Mouse (Mus musculus) forebrain, embryonic 14.5 days (tissue): ENCODE data around the gene Trub1. TPM values are rescaled to one million over a fixed set of nuclear protein-coding genes. Genes with fewer than 3 reads are reported as not detected.

ENCODE experiments used
- ATAC-seq: fragments of 200-750 bp; cut with Nextera tagmentation; 2 replicates; pipeline ENCODE4 v1.8.0; 2017; ENCODE audit warnings: mild to moderate bottlenecking, moderate library complexity
- DNase-seq: peaks from one replicate; pipeline ENCODE4 v3.0.0-alpha.2; 2015; ENCODE audit warnings: low spot score
- H3K27ac ChIP-seq: fragments of 300-500 bp; sonication (generic); 2 replicates; pipeline ENCODE4 v1.5.1; 2014; ENCODE audit warnings: low read depth, mild to moderate bottlenecking, control low read depth, low read length, moderate library complexity
- H3K27me3 ChIP-seq: fragments of 300-500 bp; sonication (generic); replicated peaks from 2 replicates; pipeline ENCODE4 v1.6.1; 2014; ENCODE audit warnings: low read length, control low read depth, mixed read lengths; ENCODE audit not compliant: control insufficient read depth, insufficient read depth
- H3K36me3 ChIP-seq: fragments of 300-500 bp; sonication (generic); 2 replicates; pipeline ENCODE4 v1.6.1; 2014; ENCODE audit warnings: low read length, control low read depth; ENCODE audit not compliant: control insufficient read depth, insufficient read depth
- H3K4me1 ChIP-seq: fragments of 300-500 bp; sonication (generic); 2 replicates; pipeline ENCODE4 v1.6.1; 2014; ENCODE audit warnings: antibody characterized with exemption, low read length, control low read depth; ENCODE audit not compliant: control insufficient read depth, insufficient read depth
- H3K4me2 ChIP-seq: fragments of 300-500 bp; sonication (generic); 2 replicates; pipeline ENCODE4 v1.6.1; 2014; ENCODE audit warnings: mild to moderate bottlenecking, control low read depth, low read length
- H3K4me3 ChIP-seq: fragments of 300-500 bp; sonication (generic); 2 replicates; pipeline ENCODE4 v1.5.1; 2014; ENCODE audit warnings: low read depth, low read length, control low read depth
- H3K9ac ChIP-seq: fragments of 300-500 bp; sonication (generic); 2 replicates; pipeline ENCODE4 v1.6.1; 2014; ENCODE audit warnings: mild to moderate bottlenecking, low read length, control low read depth, moderate library complexity
- H3K9me3 ChIP-seq: fragments of 300-500 bp; sonication (generic); replicated peaks from 2 replicates; pipeline ENCODE4 v1.6.1; 2016; ENCODE audit warnings: low read length, control low read depth, mixed read lengths; ENCODE audit not compliant: control insufficient read depth
- WGBS: fragments of 180-500 bp; shearing (Covaris S2); extraction: QIAGEN DNeasy Blood & Tissue Kit; methylation state at CpG from one replicate; pipeline ENCODE4 v1.1.7; 2014; 5-methylcytosine and 5-hydroxymethylcytosine counted together
- polyA plus RNA-seq: library from polyadenylated mRNA; unstranded; fragments of >200 nt; fragmentation: Nextera tagmentation; extraction: Ambion mirVana; gene quantifications from 2 replicates; pipeline ENCODE4 v1.2.1, GENCODE M21; 2014

The Trub1 gene
- polyA plus RNA-seq, 1 experiment from 2014 or later, result 14.9 TPM

DNA sequence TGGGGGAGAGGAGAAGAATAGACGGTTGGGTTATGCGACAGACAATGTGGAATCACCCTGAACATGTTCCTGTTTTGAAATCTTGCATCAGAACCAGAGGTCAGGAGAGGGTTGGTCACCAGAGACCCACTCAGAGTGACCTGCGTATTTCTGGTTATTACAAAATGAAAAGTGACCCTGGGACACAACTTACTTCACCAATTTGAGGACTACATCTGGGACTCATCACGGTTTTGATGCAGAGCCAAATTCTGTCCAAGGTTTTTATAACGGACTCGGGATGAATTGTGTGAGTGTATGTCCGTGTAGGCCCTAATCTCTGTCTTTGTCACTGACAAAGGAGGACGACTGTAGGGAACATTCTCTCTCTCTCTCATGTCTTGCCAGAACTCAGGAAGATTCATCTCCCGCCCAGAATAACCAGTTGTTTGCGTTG, 16.1 kb upstream of the Trub1 start:
- 65% methylated on average over 10 of the region's 10 CpGs for WGBS
- H3K27ac ChIP-seq, result no peak overlapping the region
- no peak overlapping the region for H3K4me3 ChIP-seq
- no peak for DNase-seq
- H3K4me1 ChIP-seq, result no peaks in the 10 kb centered on the region; the same call in 1 of the 2 replicates
- no peaks in the 10 kb centered on the region for H3K27me3 ChIP-seq
- H3K9me3 ChIP-seq, result no peaks in the 10 kb centered on the region
- no peak overlapping the region for H3K9ac ChIP-seq
- no peaks in the 10 kb centered on the region for H3K36me3 ChIP-seq
- ATAC-seq, result no peak
- H3K4me2 ChIP-seq, result no peak overlapping the region

- Histone ChIP-seq H3K9me3 (no peaks in the 10 kb centered on the region), H3K27me3 (no peaks in the 10 kb centered on the region), H3K4me3 (no peak overlapping the region), H3K27ac (no peak overlapping the region), H3K36me3 (no peaks in the 10 kb centered on the region), H3K9ac (no peak overlapping the region), H3K4me1 (no peaks in the 10 kb centered on the region), H3K4me2 (no peak overlapping the region)
- WGBS, result 66% methylated on average over 7 of the region's 7 CpGs
- no peak for ATAC-seq
- DNase-seq, result no peak
These were observed 15.7 kb upstream of the Trub1 start for GRCm38 (mm10) chr19:57437042-57437441.

- Histone ChIP-seq H3K4me1 (no peaks in the 10 kb centered on the region), H3K27me3 (no peaks in the 10 kb centered on the region), H3K4me3 (no peak overlapping the region), H3K36me3 (no peaks in the 10 kb centered on the region), H3K27ac (no peak overlapping the region), H3K4me2 (no peak overlapping the region), H3K9ac (no peak overlapping the region), H3K9me3 (no peaks in the 10 kb centered on the region)
- ATAC-seq (no peak), DNase-seq (no peak)
- 92% methylated on average over 5 of the region's 5 CpGs for WGBS
These were observed 13.4 kb upstream of the Trub1 start for GRCm38 (mm10) chr19:57439296-57439695.

DNA sequence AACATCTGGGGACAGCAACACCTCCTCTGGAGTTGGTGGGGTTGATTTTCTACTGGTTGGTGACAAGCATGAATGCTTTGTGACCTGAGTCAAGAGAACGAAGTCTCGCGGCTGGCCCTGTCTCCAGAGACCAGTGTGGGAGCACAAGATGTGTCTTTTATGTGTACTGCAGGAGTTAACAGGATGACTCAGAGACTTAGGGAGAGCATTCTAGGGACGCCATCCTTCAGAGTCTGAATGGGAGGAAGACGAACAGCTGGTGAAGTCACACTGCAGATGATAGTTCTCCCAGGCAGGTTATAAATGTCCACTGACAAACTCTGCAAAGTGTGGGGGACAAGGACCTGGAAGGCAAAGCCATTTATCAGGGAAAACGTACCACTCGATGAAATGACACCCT, 11.2 kb upstream of the Trub1 start:
- Histone ChIP-seq H3K27me3 (no peaks in the 10 kb centered on the region), H3K36me3 (no peaks in the 10 kb centered on the region), H3K4me3 (no peak overlapping the region), H3K4me1 (peaks cover 2% of the 10 kb centered on the region; the same call in 1 of the 2 replicates), H3K9me3 (no peaks in the 10 kb centered on the region), H3K9ac (no peak overlapping the region), H3K27ac (no peak overlapping the region), H3K4me2 (no peak overlapping the region)
- ATAC-seq, result no peak
- no peak for DNase-seq
- WGBS, result 75% methylated on average over 7 of the region's 7 CpGs

- Histone ChIP-seq H3K9ac (no peak overlapping the region), H3K4me1 (peaks cover 2% of the 10 kb centered on the region; the same call in 1 of the 2 replicates), H3K27me3 (no peaks in the 10 kb centered on the region), H3K4me2 (no peak overlapping the region), H3K4me3 (no peak overlapping the region), H3K9me3 (no peaks in the 10 kb centered on the region), H3K36me3 (no peaks in the 10 kb centered on the region), H3K27ac (no peak overlapping the region)
- DNase-seq (no peak), ATAC-seq (no peak)
- 53% methylated on average over 8 of the region's 8 CpGs for WGBS
These were observed 9.6 kb upstream of the Trub1 start for GRCm38 (mm10) chr19:57442936-57443657.

DNA sequence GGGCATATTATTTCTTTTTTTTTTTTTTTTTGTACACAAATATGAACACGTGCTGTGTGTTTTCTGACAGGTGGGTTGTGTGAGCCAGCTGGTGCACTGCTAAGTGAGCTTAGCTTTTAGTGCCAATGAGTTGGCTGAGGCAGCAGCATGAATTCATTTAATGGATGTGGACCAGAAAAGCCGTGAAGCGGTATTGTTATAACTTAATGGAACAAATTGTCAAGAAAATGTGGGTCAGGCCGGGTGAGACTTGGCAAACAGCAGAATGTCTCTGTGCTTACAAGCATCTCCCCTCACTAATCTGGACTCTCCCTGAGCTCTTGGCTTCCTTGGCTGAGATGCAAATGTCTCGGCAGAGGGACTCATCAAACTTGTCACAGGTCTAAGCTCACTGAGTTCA, 7.7 kb upstream of the Trub1 start:
- Histone ChIP-seq H3K27me3 (no peaks in the 10 kb centered on the region), H3K36me3 (no peaks in the 10 kb centered on the region), H3K27ac (no peak overlapping the region), H3K4me3 (no peak overlapping the region), H3K9me3 (no peaks in the 10 kb centered on the region), H3K9ac (no peak overlapping the region), H3K4me2 (no peak overlapping the region), H3K4me1 (peaks cover 2% of the 10 kb centered on the region; the same call in 1 of the 2 replicates)
- peak; percentile 92 for DNase-seq
- peak; percentile 85 for ATAC-seq
- WGBS, result 18% methylated on average over 5 of the region's 5 CpGs

DNA sequence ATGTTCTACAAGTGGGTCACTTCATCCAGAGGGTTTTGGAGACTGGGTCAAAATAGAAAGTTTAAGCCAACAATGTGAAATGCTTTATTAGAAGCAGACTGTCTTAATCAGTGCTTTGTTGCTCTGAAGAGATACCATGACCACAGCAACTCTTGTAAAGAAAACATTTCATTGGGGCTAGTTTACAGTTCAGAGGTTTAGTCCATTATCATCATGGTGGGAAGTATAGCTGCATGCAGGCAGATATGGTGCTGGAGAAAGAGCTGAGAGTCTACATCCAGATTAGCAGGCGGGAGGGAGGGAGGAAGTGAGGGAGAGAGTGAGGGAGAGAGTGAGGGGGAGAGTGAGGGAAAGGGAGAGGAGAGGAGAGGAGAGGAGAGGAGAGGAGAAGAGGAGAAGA, 1.9 kb upstream of the Trub1 start:
- DNase-seq (no peak), ATAC-seq (no peak)
- no peaks in the 10 kb centered on the region for H3K27me3 ChIP-seq
- peaks cover 11% of the 10 kb centered on the region; the same call in 1 of the 2 replicates for H3K4me1 ChIP-seq
- WGBS, result 78% methylated on average over 1 of the region's 1 CpGs
- H3K36me3 ChIP-seq, result no peaks in the 10 kb centered on the region
- no peaks in the 10 kb centered on the region for H3K9me3 ChIP-seq
- H3K4me3 ChIP-seq, result no peak overlapping the region
- no peak overlapping the region for H3K27ac ChIP-seq
- no peak overlapping the region for H3K4me2 ChIP-seq
- no peak overlapping the region for H3K9ac ChIP-seq

DNA sequence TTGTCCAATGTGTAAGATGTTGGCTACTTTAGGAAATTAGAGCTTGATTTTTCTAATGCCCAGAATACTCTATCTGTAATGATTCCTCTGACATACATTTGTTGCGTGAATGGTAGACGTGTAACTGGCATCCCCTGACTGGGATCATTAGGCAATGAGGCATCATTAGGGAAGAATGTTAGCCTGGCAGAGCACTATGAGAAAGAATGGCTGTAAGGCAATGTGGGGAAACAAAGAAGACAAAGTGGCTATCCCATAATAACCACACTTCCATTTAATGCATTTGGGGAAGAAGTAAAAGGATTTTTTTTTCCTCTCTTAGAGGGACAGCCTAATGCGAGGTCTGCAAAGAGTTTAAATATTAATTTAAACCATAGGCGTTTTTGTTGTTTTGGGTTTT, 950 bp upstream of the Trub1 start:
- H3K9me3 ChIP-seq, result no peaks in the 10 kb centered on the region
- ATAC-seq (0 out of 2 replicates have a peak, but pooled peaks have one; percentile 13), DNase-seq (peak; percentile 55)
- no peak overlapping the region for H3K4me2 ChIP-seq
- H3K4me3 ChIP-seq, result no peak overlapping the region
- 29% methylated on average over 4 of the region's 4 CpGs for WGBS
- H3K27ac ChIP-seq, result no peak overlapping the region
- no peak overlapping the region for H3K9ac ChIP-seq
- H3K36me3 ChIP-seq, result no peaks in the 10 kb centered on the region
- peaks cover 11% of the 10 kb centered on the region; the same call in 1 of the 2 replicates for H3K4me1 ChIP-seq
- no peaks in the 10 kb centered on the region for H3K27me3 ChIP-seq

DNA sequence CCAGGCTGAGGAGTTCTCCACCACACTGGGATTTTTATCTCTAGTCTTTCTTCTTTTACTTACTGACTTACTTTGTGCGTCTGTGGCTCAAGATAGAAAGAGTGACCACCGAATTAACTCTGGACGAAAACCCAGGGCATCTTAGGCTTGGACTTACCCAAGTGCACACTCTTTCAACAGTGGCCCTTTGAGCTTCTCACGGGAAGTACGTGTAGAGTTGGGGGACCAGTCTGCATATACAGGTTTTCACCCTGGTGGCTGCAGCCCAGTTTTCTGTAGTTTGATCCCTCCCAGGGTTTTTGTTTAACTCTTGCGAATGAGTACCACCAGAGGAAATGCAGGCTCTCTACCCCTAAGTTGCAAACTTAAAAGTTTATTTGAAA, 497 bp downstream of the Trub1 start:
- DNase-seq (no peak), ATAC-seq (0 out of 2 replicates have a peak, but pooled peaks have one; percentile 19)
- Histone ChIP-seq H3K36me3 (no peaks in the 10 kb centered on the region), H3K4me2 (peak overlapping the region; percentile 67), H3K27ac (no peak overlapping the region), H3K9me3 (no peaks in the 10 kb centered on the region), H3K9ac (peak overlapping the region; percentile 73), H3K27me3 (no peaks in the 10 kb centered on the region), H3K4me3 (peak overlapping the region; percentile 52), H3K4me1 (peaks cover 11% of the 10 kb centered on the region; the same call in 1 of the 2 replicates)
- 6% methylated on average over 6 of the region's 6 CpGs for WGBS
